Mouse (Mus musculus) embryo, embryonic 10 days (tissue): ENCODE measurements around the gene Cfap161.

ENCODE experiments used
- DNase-seq: peaks from one replicate; pipeline ENCODE4 v3.0.0-alpha.2; 2015; ENCODE audit warnings: low spot score

Gene Cfap161

GRCm38 (mm10) chr7:83802007-83802406, 7.3 kb upstream of the Cfap161 start:
- no peak for DNase-seq

DNA sequence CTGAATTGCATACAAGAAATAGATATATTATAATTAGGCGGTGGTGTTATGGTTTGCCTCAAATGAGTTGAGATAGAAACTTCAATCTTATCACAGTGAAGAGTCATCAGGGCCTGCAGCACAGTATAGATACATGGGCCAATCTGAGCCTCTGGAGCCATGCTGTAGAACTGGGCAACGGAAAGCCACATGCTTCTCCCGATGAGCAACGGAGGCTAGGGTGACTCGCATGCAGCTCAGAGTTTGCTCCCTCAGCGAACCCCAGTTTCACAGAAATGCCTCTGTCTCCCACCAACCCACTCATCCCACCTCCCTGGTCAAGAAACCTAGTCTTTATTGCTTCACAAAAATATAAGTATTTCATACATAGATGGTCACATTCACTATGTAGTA, 6.8 kb upstream of the Cfap161 start:
- no peak for DNase-seq

DNA sequence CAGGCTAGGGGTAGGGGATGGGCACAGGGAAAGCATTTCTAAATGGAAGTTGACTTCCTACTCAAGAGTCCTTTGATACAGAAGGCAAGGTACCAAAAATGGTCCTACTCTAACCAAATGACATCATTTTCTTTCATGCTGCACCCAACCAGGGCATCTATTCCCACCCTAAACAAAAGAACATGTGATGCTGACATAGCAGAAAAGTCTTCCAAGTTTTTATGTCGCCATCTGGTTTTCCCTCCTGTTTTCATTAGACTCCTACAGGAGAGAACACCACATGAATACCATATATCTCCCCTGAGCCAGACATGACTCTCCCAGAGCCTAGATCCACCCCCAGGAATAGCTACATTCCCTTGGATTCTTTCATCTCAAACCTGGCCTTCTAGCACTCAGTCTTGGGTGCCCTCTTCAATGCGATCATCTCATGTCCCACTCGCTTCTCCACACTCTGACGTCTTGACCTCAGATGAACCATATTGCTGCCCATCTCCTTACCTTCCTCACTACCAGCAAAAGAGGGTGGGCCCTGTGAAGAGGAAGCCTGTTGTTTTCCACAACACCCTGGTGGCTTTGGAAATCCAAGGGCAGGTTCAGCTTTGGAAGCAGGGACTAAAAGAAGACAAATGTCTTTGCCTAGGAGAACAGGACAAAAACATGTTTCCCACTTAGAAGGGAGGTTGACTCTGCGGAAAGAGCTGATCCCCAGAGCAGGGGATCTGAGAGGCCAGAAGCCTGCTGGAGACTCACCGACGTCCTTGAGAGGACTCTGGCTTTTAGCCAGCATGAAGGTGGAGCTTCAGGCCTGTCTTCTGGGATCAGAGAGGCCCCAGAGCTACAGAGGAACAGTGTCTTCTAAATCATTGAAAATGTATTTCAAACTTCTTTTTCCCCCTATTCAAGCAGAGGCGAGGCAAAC, 6.1 kb upstream of the Cfap161 start:
- DNase-seq: no peak

DNA sequence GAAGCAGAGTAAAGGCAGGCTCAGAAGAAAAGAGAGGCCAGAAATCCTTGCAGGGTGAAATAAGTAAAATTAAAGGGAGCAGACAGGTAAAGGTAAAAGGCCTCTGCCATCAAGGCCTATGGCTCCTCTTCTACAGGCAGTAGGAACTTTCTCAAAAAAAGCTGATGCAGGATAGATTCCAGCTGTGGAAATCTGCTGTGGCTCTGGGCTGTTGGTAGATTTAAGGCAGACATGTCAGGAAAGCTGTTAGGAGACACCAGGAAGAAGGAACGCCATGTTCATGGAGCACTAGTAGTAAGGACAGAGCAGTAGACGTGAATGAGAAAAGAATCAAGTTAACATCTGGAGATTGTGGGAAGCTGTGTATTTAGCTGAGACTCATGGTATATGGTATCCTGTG, 5.4 kb upstream of the Cfap161 start:
- no peak for DNase-seq

DNA sequence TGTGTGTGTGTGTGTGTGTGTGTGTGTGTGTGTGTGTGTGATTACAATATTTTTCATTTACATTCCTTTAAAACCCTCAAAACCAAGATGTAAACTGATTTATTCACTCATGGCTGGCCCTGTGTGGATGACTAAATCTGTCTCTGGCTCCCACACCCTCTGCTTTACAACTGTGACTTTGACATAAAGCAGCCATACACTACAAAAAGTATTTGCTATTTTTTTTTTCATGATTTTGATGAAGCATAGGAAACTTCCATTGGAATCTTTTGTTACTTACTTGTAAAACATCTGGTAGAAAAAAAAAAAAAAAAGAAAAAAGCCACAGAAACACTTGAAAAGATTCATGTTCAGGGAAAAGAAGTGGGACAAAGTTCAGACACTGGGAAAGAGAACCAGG, 3.3 kb upstream of the Cfap161 start:
- DNase-seq: no peak

DNA sequence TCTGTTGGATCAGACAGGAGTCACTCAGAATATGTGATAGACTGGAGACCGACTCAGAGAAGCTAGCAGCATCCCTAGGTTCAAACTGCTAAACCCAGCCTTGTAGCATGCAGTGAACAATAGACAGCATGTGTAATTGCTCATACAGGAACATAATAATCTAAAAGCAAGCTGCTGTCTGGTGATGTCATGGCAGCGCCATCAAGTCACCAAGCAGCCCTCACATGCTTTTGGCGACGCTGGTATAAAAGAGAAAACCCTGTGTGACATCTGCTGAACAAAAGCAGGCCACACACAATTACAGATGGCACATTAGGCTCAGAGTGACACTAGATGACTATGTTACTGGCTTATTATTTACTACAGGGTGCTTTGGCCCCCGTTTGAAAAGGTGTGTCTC, 1.5 kb upstream of the Cfap161 start:
- no peak for DNase-seq

GRCm38 (mm10) chr7:83794006-83794683, 535 bp downstream of the Cfap161 start:
- no peak for DNase-seq

DNA sequence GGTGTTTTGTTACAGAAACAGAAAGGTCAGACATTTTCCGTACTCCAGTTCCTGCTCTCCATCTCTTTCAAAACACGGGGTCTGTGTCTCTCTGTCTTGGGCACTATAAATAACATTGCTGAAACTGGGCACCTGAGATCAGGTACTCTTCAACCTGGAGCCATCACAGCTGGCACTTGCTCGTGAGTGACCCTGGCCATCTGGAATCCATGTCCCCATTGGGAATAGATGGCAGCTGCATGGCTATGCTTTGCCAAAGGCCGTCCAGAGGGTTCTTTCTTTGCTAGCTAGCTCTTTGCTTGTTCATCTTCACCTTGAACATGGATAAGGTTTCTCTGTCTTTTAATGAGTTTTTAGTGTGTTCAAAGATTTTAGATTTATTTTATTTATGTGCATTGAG, 13.8 kb downstream of the Cfap161 start:
- DNase-seq: no peak

DNA sequence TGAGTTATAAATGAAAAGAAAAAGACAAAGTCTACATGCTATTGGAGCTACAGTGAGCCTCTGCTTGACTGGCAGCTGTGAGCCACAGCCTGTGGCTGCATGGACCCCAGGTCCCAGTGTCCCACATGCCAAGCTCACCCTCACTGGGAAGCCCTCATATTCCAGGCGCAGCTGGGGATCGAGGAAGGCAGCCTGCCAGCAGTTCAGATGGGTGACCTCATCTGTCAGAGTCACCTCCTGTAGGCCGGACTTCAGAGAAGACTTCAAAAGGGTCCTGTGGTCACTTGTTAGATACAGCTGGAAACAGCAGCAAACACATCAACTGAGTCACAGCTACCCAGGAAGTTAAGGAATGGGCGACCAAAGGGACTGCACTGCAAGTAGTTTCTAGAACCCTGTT, 14.7 kb downstream of the Cfap161 start:
- no peak for DNase-seq

DNA sequence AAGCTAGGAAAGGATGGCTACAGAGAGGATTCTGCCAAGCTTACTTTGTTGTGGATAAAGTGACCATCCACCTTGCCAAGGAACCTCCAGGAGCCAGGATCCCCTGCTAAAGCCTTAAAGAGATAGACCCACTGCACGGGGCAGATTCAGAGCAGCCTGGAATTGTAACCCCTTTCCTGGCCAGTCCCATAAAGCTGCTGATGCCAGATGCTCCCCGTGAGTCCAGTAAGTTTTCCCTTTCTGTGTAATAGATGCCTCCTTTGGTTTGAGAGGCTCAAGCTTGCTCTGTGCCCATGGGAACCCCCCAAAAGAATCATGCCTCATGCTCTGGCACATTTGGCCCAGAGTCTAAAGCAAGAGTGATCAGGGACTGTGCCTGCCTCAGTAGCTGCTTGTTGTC, 15.7 kb downstream of the Cfap161 start:
- DNase-seq: no peak

- no peak for DNase-seq
Observed at GRCm38 (mm10) chr7:83778516-83778915, 16.2 kb downstream of the Cfap161 start.

GRCm38 (mm10) chr7:83774721-83775120, 20.0 kb downstream of the Cfap161 start:
- DNase-seq: peak; percentile 64

GRCm38 (mm10) chr7:83763674-83764073, 31.0 kb downstream of the Cfap161 start:
- no peak for DNase-seq

GRCm38 (mm10) chr7:83762336-83762735, 32.3 kb downstream of the Cfap161 start:
- DNase-seq: no peak

- no peak for DNase-seq
Observed at GRCm38 (mm10) chr7:83751055-83751454, 43.6 kb downstream of the Cfap161 start.

DNA sequence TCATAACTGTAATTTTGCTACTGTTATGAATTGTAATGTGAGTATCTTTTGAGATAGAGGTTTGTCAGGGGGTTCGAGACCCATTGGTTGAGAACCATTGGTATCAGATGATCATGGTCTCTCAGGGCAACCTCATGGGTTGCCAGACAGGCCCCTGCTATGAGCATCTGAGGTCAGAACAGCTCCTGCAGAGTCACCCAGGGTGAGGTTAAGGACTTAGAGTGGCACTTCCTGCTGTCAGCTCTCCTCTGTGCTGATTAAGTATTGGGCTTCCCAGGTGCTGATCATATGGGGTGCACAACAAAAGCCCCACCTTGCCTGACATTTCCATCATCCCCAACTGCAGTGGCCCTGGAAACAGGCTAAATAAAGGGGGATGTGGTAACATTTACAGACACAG, 46.3 kb downstream of the Cfap161 start:
- no peak for DNase-seq

- peak; percentile 16 for DNase-seq
Observed at GRCm38 (mm10) chr7:83746107-83746687, 48.5 kb downstream of the Cfap161 start.

GRCm38 (mm10) chr7:83745413-83746106, 49.1 kb downstream of the Cfap161 start, which contains the start of gene Il16:
TSS of gene Il16 (minus strand) at chr7:83745726.
- DNase-seq: no peak

DNA sequence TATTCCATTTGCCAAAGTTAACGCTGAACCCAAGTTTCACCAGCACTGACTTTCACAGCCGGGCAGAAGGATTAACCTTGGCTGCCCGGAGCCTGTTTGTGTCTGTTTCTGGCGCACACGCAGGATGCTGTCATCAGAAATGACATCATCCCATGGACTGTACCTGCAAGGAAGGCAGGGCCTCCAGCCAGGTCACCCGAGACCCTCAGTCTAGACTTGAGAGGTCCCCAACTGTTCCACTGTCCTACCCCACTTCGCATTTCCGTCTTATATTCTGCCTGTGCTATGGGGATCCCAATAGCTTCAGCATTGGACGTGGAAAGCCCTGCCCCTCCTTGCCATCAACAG, 49.6 kb downstream of the Cfap161 start:
- no peak for DNase-seq

- DNase-seq: no peak
Observed at GRCm38 (mm10) chr7:83744250-83744649, 50.4 kb downstream of the Cfap161 start.

DNA sequence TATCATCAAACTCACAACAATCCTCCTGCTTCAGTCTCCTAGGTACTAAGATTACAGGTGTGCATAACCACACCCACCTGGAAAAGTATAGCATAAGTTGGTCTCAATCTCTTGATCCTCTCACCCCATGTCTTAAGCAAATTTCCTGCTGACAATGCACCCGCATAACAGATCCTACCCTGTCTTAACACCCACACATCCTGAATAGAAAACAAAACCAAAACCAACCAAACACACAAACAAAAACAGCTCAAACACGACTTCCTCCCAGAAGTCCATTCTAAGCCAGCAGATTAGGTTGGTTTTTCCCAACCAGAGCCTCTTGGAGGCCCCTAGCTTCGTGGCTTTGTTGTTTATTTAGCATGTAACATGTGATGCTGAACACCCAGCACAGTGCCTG, 52.0 kb downstream of the Cfap161 start:
- no peak for DNase-seq

DNA sequence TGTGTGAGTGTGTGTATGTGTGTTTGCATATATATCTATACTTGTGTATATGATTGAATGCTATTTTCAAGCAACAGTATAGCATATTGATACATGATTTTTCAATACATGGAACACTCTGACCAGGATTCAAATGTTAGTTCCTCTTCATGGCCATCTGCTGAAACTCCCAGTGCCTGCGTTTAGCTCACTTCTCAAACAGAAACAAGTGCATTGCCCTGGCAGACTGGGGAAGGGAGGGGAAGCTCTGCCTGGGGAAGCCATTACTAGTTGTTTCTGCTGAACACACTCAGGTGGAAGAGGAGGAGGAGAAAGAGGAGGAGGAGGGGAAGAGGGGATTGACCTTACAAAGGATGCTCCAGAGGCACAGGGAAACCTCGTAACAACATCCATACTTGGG, 52.7 kb downstream of the Cfap161 start:
- no peak for DNase-seq
